Mouse (Mus musculus) liver, adult 2 months (tissue): ENCODE measurements around the gene Tmem35b.

Experiments used
- CTCF ChIP-seq: fragments of 200-500 bp; IDR thresholded peaks from 2 replicates; pipeline ENCODE4 v1.5.1; 2011; ENCODE audit warnings: low read depth, low read length, control low read depth
- POLR2A ChIP-seq: fragments of 200-500 bp; IDR thresholded peaks from 2 replicates; pipeline ENCODE4 v1.6.1; 2011; ENCODE audit warnings: low read length, control low read depth; ENCODE audit not compliant: insufficient read depth; ENCODE audit errors: extremely low read depth

DNA sequence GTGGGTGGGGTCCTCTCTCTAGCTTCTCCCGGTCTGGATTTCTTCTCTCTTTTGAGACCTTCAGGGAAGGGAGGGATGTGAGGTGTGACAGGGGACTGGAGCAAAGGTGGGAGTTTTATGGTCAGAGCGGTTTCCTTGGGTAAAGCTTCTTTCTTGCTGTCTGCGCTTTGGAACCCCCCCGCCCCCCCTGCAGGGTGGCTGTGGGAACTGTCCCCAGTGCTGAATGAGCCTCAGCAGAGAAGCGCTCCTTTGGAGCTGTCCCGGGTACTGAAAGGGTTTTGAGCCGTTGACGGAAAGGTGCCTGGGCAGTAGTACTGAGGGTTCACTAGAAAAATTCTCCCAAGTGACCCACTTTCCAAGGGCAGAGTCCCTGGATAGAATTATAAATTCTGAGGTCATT is 50.0 kb downstream of the Tmem35b start:
- TF ChIP-seq POLR2A (no peak), CTCF (no peak)
